In the genomic region with DNA sequence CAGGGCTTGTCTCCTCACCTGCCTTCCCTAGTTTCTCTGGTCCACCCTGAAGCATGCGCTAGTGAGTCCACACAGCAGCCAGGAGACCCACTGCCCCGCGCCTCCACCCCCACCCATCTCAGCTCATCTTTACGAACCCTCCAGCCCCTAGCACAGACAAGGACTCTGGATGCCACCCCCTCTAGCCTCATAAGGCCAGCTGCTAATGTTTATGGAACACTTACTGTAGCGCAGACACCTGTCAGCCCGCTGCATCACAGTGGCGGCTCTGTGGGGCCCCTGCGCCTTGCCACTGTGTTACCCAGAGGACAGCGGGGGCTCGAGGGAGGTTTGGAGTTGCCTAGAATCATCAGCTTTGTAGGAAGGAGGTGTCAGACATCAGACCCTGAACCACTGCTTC, we compare ENCODE assay signal across 12 mouse cellular contexts. TPM values are rescaled to one million over a fixed set of nuclear protein-coding genes. Genes with fewer than 3 reads are reported as not detected.
DNase-seq lines count a peak whose midpoint lies in the region; ATAC-seq and TF ChIP-seq lines count a peak whose summit lies in the region.
"Had no signal": no experiment of that assay in that cellular context is flagged by ENCODE, and none has a peak within 500 bp of the region (broad histone marks: within the 10 kb centered on the region; RNA-seq: fewer than 3 reads in every experiment).

No protein-coding gene starts in this region.

- TF ChIP-seq POLR2A in ES-Bruce4 (IDR thresholded peaks at IDR 0.05; ENCODE audit: insufficient read depth, low read length): no peak

- H3K4me2 ChIP-seq in forebrain, embryonic 16.5 days (ENCODE audit: low read length): no peak overlapping the region
- H3K4me2 ChIP-seq in liver, postnatal 0 days (ENCODE audit: low read depth, low read length): no peak overlapping the region

- no peaks in the 10 kb centered on the region for H3K9me3 ChIP-seq in E14TG2a.4 (ENCODE audit: low read length)
- H3K9me3 ChIP-seq in ES-Bruce4 (replicated peaks; ENCODE audit: control insufficient read depth, insufficient read depth, low read length, poor library complexity, severe bottlenecking): no peaks in the 10 kb centered on the region
- H3K9me3 ChIP-seq in forebrain, embryonic 16.5 days (ENCODE audit: control insufficient read depth, low read length): no peaks in the 10 kb centered on the region
- H3K9me3 ChIP-seq in midbrain, embryonic 10.5 days (replicated peaks): no peaks in the 10 kb centered on the region
- no peaks in the 10 kb centered on the region for H3K9me3 ChIP-seq in liver, postnatal 0 days (ENCODE audit: low read length)

- WGBS in forebrain, embryonic 16.5 days: 48% methylated on average over 10 of the region's 10 CpGs
- WGBS in midbrain, embryonic 10.5 days: 56% methylated on average over 10 of the region's 10 CpGs
- 43% methylated on average over 10 of the region's 10 CpGs for WGBS in liver, postnatal 0 days (ENCODE audit: insufficient replicate concordance)

- TF ChIP-seq CTCF in E14TG2a.4 (conservative IDR thresholded peaks at IDR 0.05; ENCODE audit: low read length): no peak
- TF ChIP-seq CTCF in ES-Bruce4 (IDR thresholded peaks at IDR 0.05; ENCODE audit: low read depth, low read length): no peak
- no peak for TF ChIP-seq CTCF in liver, postnatal 0 days (IDR thresholded peaks at IDR 0.05; ENCODE audit: low read depth)

- H3K4me1 ChIP-seq in E14TG2a.4 (replicated peaks; ENCODE audit: low read depth, low read length) (peaks cover 43% of the 10 kb centered on the region), ES-Bruce4 (ENCODE audit: control insufficient read depth, insufficient read depth, low read length) (peaks cover 3% of the 10 kb centered on the region)
- peaks cover 18% of the 10 kb centered on the region for H3K4me1 ChIP-seq in forebrain, embryonic 16.5 days (replicated peaks; ENCODE audit: control insufficient read depth, insufficient read depth, low read length)
- peaks cover 34% of the 10 kb centered on the region for H3K4me1 ChIP-seq in midbrain, embryonic 10.5 days
- H3K4me1 ChIP-seq in liver, postnatal 0 days (ENCODE audit: insufficient read depth): no peaks in the 10 kb centered on the region

- H3K27me3 ChIP-seq in E14TG2a.4 (ENCODE audit: insufficient read depth, low read length): peaks cover 61% of the 10 kb centered on the region
- H3K27me3 ChIP-seq in ES-Bruce4 (ENCODE audit: control insufficient read depth, insufficient read depth, low read length, poor library complexity, severe bottlenecking): no peaks in the 10 kb centered on the region
- no peaks in the 10 kb centered on the region for H3K27me3 ChIP-seq in forebrain, embryonic 16.5 days (replicated peaks; ENCODE audit: control insufficient read depth, insufficient read depth, low read length)
- peaks cover 28% of the 10 kb centered on the region; the same call in 1 of the 2 replicates for H3K27me3 ChIP-seq in midbrain, embryonic 10.5 days (ENCODE audit: low read depth, poor library complexity, severe bottlenecking)
- no peaks in the 10 kb centered on the region; the same call in 1 of the 2 replicates for H3K27me3 ChIP-seq in liver, postnatal 0 days (ENCODE audit: insufficient read depth, low read length)

- 0 out of 2 replicates have a peak overlapping the region, but pooled peaks have one; percentile 16 for H3K9ac ChIP-seq in ES-Bruce4 (ENCODE audit: low read depth, poor library complexity, severe bottlenecking)
- no peak overlapping the region; the same call in 1 of the 2 replicates for H3K9ac ChIP-seq in forebrain, embryonic 16.5 days (replicated peaks; ENCODE audit: low read depth, low read length)
- H3K9ac ChIP-seq in liver, postnatal 0 days (replicated peaks): no peak overlapping the region
- H3K9ac ChIP-seq: liver, embryonic 14.5 days had no signal

- ATAC-seq in forebrain, embryonic 16.5 days: peak; percentile 67
- ATAC-seq in liver, postnatal 0 days: no peak

- no peak for TF ChIP-seq EP300 in ES-Bruce4 (IDR thresholded peaks at IDR 0.05; ENCODE audit: insufficient read depth, low read depth, low read length)
- no peak for TF ChIP-seq EP300 in liver, postnatal 0 days (IDR thresholded peaks at IDR 0.05; ENCODE audit: low read depth)

- H3K36me3 ChIP-seq in E14TG2a.4 (ENCODE audit: insufficient read depth, low read length): no peaks in the 10 kb centered on the region
- no peaks in the 10 kb centered on the region for H3K36me3 ChIP-seq in ES-Bruce4 (ENCODE audit: control insufficient read depth, insufficient read depth, low read length, poor library complexity, severe bottlenecking)
- no peaks in the 10 kb centered on the region for H3K36me3 ChIP-seq in forebrain, embryonic 16.5 days (ENCODE audit: control insufficient read depth, insufficient read depth)
- H3K36me3 ChIP-seq in midbrain, embryonic 10.5 days: no peaks in the 10 kb centered on the region
- no peaks in the 10 kb centered on the region for H3K36me3 ChIP-seq in liver, postnatal 0 days (replicated peaks; ENCODE audit: insufficient read depth, low read length)

- no peak overlapping the region for H3K27ac ChIP-seq in ES-Bruce4 (ENCODE audit: insufficient read depth, low read length)
- H3K27ac ChIP-seq in forebrain, embryonic 16.5 days (ENCODE audit: low read length): no peak overlapping the region
- peak overlapping the region; percentile 88 for H3K27ac ChIP-seq in midbrain, embryonic 10.5 days (replicated peaks)
- H3K27ac ChIP-seq in liver, postnatal 0 days (ENCODE audit: low read depth): no peak overlapping the region
- H3K27ac ChIP-seq: liver, embryonic 14.5 days had no signal

- H3K4me3 ChIP-seq in E14TG2a.4 (replicated peaks; ENCODE audit: low read length): peak overlapping the region; percentile 43
- H3K4me3 ChIP-seq in ES-Bruce4 (ENCODE audit: low read depth, low read length): peak overlapping the region; percentile 2; the same call in 1 of the 2 replicates
- no peak overlapping the region for H3K4me3 ChIP-seq in forebrain, embryonic 16.5 days (replicated peaks; ENCODE audit: low read length)
- 0 out of 2 replicates have a peak overlapping the region, but pooled peaks have one; percentile 12 for H3K4me3 ChIP-seq in midbrain, embryonic 10.5 days
- H3K4me3 ChIP-seq in liver, postnatal 0 days (ENCODE audit: low read depth, low read length): no peak overlapping the region

- no peak for DNase-seq in midbrain, embryonic 10.5 days (ENCODE audit: low spot score)
- no peak for DNase-seq in lung, adult 18-20 months
- DNase-seq in liver, postnatal 0 days: no peak
- DNase-seq in gastrocnemius, postnatal 10 days: no peak
- DNase-seq: adrenal gland, adult 8-10 months; cerebellum, adult 8-10 months; heart, postnatal 10 days; thymus, postnatal 25 days had no signal

RNA-seq across cellular contexts. Expression of a gene that starts 26.4 kb away (rescaled TPM):
- polyA plus RNA-seq in ES-Bruce4 (2011; ENCODE audit: insufficient read depth, insufficient read length, low read depth, missing spikeins): 47.8 and 48.0 TPM in 2 replicates
- 76.3 and 102 TPM in 2 replicates for polyA plus RNA-seq in forebrain, embryonic 16.5 days (2015; fragmentation: Nextera tagmentation; extraction: Ambion mirVana)
- polyA plus RNA-seq in midbrain, embryonic 10.5 days (2016; fragmentation: Nextera tagmentation; extraction: Ambion mirVana): 42.1 and 52.2 TPM in 2 replicates
- 11.5 and 12.2 TPM in 2 replicates for polyA plus RNA-seq in liver, postnatal 0 days (2015; fragmentation: Nextera tagmentation; extraction: Ambion mirVana)
- total RNA-seq in gastrocnemius, postnatal 10 days (2021): 10 to 100 TPM; 21.4 to 24.8 TPM

RNA-seq across cellular contexts. Expression of a gene that starts 26.6 kb away (rescaled TPM):
- polyA plus RNA-seq in ES-Bruce4 (2011; ENCODE audit: insufficient read depth, insufficient read length, low read depth, missing spikeins): 1.0 TPM in 2 replicates
- 0.82 and 0.94 TPM in 2 replicates for polyA plus RNA-seq in forebrain, embryonic 16.5 days (2015; fragmentation: Nextera tagmentation; extraction: Ambion mirVana)
- 0.12 and 0.34 TPM in 2 replicates for polyA plus RNA-seq in midbrain, embryonic 10.5 days (2016; fragmentation: Nextera tagmentation; extraction: Ambion mirVana)
- polyA plus RNA-seq in liver, postnatal 0 days (2015; fragmentation: Nextera tagmentation; extraction: Ambion mirVana): 0.08 TPM in 2 replicates
- under 1 TPM; 0.45 to 0.54 TPM for total RNA-seq in gastrocnemius, postnatal 10 days (2021)
- total RNA-seq: adrenal gland, adult 8-10 months had no signal

RNA-seq across cellular contexts. Expression of a gene that starts 37.5 kb away (rescaled TPM):
- 0.43 and 1.4 TPM in 2 replicates for polyA plus RNA-seq in ES-Bruce4 (2011; ENCODE audit: insufficient read depth, insufficient read length, low read depth, missing spikeins)
- polyA plus RNA-seq in forebrain, embryonic 16.5 days (2015; fragmentation: Nextera tagmentation; extraction: Ambion mirVana): 2.0 and 2.2 TPM in 2 replicates
- 0.61 and 2.5 TPM in 2 replicates for polyA plus RNA-seq in midbrain, embryonic 10.5 days (2016; fragmentation: Nextera tagmentation; extraction: Ambion mirVana)
- polyA plus RNA-seq in liver, postnatal 0 days (2015; fragmentation: Nextera tagmentation; extraction: Ambion mirVana): 0.07 and 0.08 TPM in 2 replicates
- total RNA-seq in gastrocnemius, postnatal 10 days (2021): 1 to 10 TPM; 7.6 to 8.1 TPM

RNA-seq across cellular contexts. Expression of a gene that starts 52.0 kb away (rescaled TPM):
- polyA plus RNA-seq in ES-Bruce4 (2011; ENCODE audit: insufficient read depth, insufficient read length, low read depth, missing spikeins): not detected in 2 replicates
- 0.41 and 0.62 TPM in 2 replicates for polyA plus RNA-seq in forebrain, embryonic 16.5 days (2015; fragmentation: Nextera tagmentation; extraction: Ambion mirVana)
- 0.06 and 0.14 TPM in 2 replicates for polyA plus RNA-seq in midbrain, embryonic 10.5 days (2016; fragmentation: Nextera tagmentation; extraction: Ambion mirVana)
- not detected in 2 replicates for polyA plus RNA-seq in liver, postnatal 0 days (2015; fragmentation: Nextera tagmentation; extraction: Ambion mirVana)
- under 1 TPM in 1 of 2 experiments, not detected in 1; 0.14 TPM for total RNA-seq in gastrocnemius, postnatal 10 days (2021)
- total RNA-seq: adrenal gland, adult 8-10 months had no signal
- polyA plus RNA-seq: liver, embryonic 14.5 days had no signal

Comparison
In these comparisons a context has a peak if more than half of its experiments do, and no peak if none do; other contexts are left out.
1. H3K4me3 ChIP-seq: peak in E14TG2a.4 (single experiment), ES-Bruce4 (single experiment) and midbrain, embryonic 10.5 days (single experiment); none in forebrain, embryonic 16.5 days (single experiment) and liver, postnatal 0 days (single experiment).